Mouse (Mus musculus): ENCODE results near the gene Aldh3b1.

The Aldh3b1 gene

GRCm38 (mm10) chr19:3875045-3875444 is 54.6 kb downstream of the Aldh3b1 start:
- no peak for DNase-seq (ENCODE audit: low spot score)

- no peak for DNase-seq (ENCODE audit: low spot score)
Observed at GRCm38 (mm10) chr19:3872373-3872772, 57.2 kb downstream of the Aldh3b1 start.

- DNase-seq (ENCODE audit: low spot score) = no peak
Observed at GRCm38 (mm10) chr19:3871468-3871867, 58.1 kb downstream of the Aldh3b1 start.

GRCm38 (mm10) chr19:3868290-3868689 is 61.3 kb downstream of the Aldh3b1 start:
- no peak for DNase-seq (ENCODE audit: low spot score)

GRCm38 (mm10) chr19:3864960-3865359 is 64.6 kb downstream of the Aldh3b1 start:
- no peak for DNase-seq (ENCODE audit: low spot score)
